Mouse (Mus musculus) MEL (cell line): ENCODE data around the gene Ski. TPM values are rescaled to one million over a fixed set of nuclear protein-coding genes. Genes with fewer than 3 reads are reported as not detected.

Experiments
- DNase-seq: peaks from one replicate; pipeline ENCODE4 v3.0.0; 2011; ENCODE audit warnings: low read depth, low spot score
- H3K27ac ChIP-seq: 2 replicates; pipeline ENCODE4 v1.5.1; 2012; ENCODE audit warnings: low read depth, mild to moderate bottlenecking, control low read depth, low read length, moderate library complexity; ENCODE audit not compliant: control insufficient read depth
- H3K27me3 ChIP-seq, 2 experiments: fragments of 150-350 bp in 1 of 2; sonication (generic) in 1 of 2; 2 replicates each; pipeline ENCODE4 v1.6.1; 2012; ENCODE audit warnings: low read length in 2 of 2, mild to moderate bottlenecking in 2 of 2, improper control_type of control experiment in 1 of 2, moderate library complexity in 1 of 2; ENCODE audit not compliant: insufficient read depth in 2 of 2, control insufficient read depth in 1 of 2
- H3K36me3 ChIP-seq, 2 experiments: 2 replicates each; pipeline ENCODE4 v1.6.1; 2012 to 2014; ENCODE audit warnings: low read length in 2 of 2, improper control_type of control experiment in 1 of 2, inconsistent platforms in 1 of 2, mild to moderate bottlenecking in 1 of 2; ENCODE audit not compliant: insufficient read depth in 2 of 2, control insufficient read depth in 1 of 2
- H3K4me1 ChIP-seq, 2 experiments: fragments of 150-350 bp in 1 of 2; sonication (generic) in 1 of 2; 2 replicates each; pipeline ENCODE4 v1.6.1; 2012; ENCODE audit warnings: low read length in 2 of 2, improper control_type of control experiment in 1 of 2, mild to moderate bottlenecking in 1 of 2; ENCODE audit not compliant: insufficient read depth in 2 of 2, control insufficient read depth in 1 of 2
- H3K4me3 ChIP-seq, 2 experiments: fragments of 150-350 bp in 1 of 2; sonication (generic) in 1 of 2; 2 replicates each; pipeline ENCODE4 v1.5.1; 2012; ENCODE audit warnings: low read depth in 2 of 2, low read length in 2 of 2, mild to moderate bottlenecking in 2 of 2, moderate library complexity in 2 of 2, control low read depth in 1 of 2, improper control_type of control experiment in 1 of 2; ENCODE audit not compliant: control insufficient read depth in 1 of 2, insufficient read depth in 1 of 2
- H3K79me2 ChIP-seq: 2 replicates; pipeline ENCODE4 v1.6.1; 2012; ENCODE audit warnings: mild to moderate bottlenecking, low read length, moderate library complexity; ENCODE audit not compliant: control insufficient read depth, poor library complexity, insufficient read depth
- H3K9ac ChIP-seq: 2 replicates; pipeline ENCODE4 v1.6.1; 2012; ENCODE audit warnings: low read depth, mild to moderate bottlenecking, control low read depth, low read length, moderate library complexity; ENCODE audit not compliant: control insufficient read depth, poor library complexity, severe bottlenecking
- H3K9me3 ChIP-seq: fragments of 150-350 bp; sonication (generic); replicated peaks from 2 replicates; pipeline ENCODE4 v1.6.1; 2012; ENCODE audit warnings: mild to moderate bottlenecking, low read length, improper control_type of control experiment, moderate library complexity; ENCODE audit not compliant: insufficient read depth
- BHLHE40 ChIP-seq: IDR thresholded peaks from 2 replicates; pipeline ENCODE4 v1.6.1; 2012; ENCODE audit warnings: low read depth, mild to moderate bottlenecking, inconsistent platforms, low read length, improper control_type of control experiment, borderline replicate concordance
- CHD1 ChIP-seq: IDR thresholded peaks from 2 replicates; pipeline ENCODE4 v1.6.1; 2012; ENCODE audit warnings: low read depth, mild to moderate bottlenecking, inconsistent platforms, low read length, improper control_type of control experiment
- CHD2 ChIP-seq: IDR thresholded peaks from 2 replicates; pipeline ENCODE4 v1.6.1; 2011; ENCODE audit warnings: low read length, improper control_type of control experiment
- CTCF ChIP-seq, 3 experiments: IDR thresholded peaks in 2 of 3; conservative IDR thresholded peaks in 1 of 3; 2 replicates each; pipeline ENCODE4 v1.5.1; 2011 to 2012; ENCODE audit warnings: low read length in 3 of 3, low read depth in 2 of 3, mild to moderate bottlenecking in 2 of 3, improper control_type of control experiment in 1 of 3, inconsistent platforms in 1 of 3, mixed read lengths in 1 of 3, moderate library complexity in 1 of 3; ENCODE audit not compliant: control insufficient read depth in 1 of 3, insufficient read depth in 1 of 3, poor library complexity in 1 of 3, severe bottlenecking in 1 of 3
- E2F4 ChIP-seq: IDR thresholded peaks from 2 replicates; pipeline ENCODE4 v1.6.1; 2011; ENCODE audit warnings: low read depth, low read length, improper control_type of control experiment, borderline replicate concordance
- ELF1 ChIP-seq: IDR thresholded peaks from 2 replicates; pipeline ENCODE4 v1.6.1; 2014; ENCODE audit warnings: low read depth, mild to moderate bottlenecking, inconsistent platforms, low read length, improper control_type of control experiment, moderate library complexity
- EP300 ChIP-seq, 2 experiments: IDR thresholded peaks; 2 replicates each; pipeline ENCODE4 v1.6.1; 2011; ENCODE audit warnings: improper control_type of control experiment in 2 of 2, low read length in 2 of 2, low read depth in 1 of 2, mild to moderate bottlenecking in 1 of 2
- ETS1 ChIP-seq: IDR thresholded peaks from 2 replicates; pipeline ENCODE4 v1.6.1; 2012; ENCODE audit warnings: low read depth, mild to moderate bottlenecking, inconsistent platforms, low read length, improper control_type of control experiment, moderate library complexity
- GABPA ChIP-seq: IDR thresholded peaks from 2 replicates; pipeline ENCODE4 v1.6.1; 2012; ENCODE audit warnings: low read depth, mild to moderate bottlenecking, inconsistent platforms, low read length, improper control_type of control experiment, moderate library complexity
- GATA1 ChIP-seq: IDR thresholded peaks from 2 replicates; pipeline ENCODE4 v1.6.1; 2011; ENCODE audit warnings: low read depth, low read length, improper control_type of control experiment
- HCFC1 ChIP-seq: IDR thresholded peaks from 2 replicates; pipeline ENCODE4 v1.6.1; 2012; ENCODE audit warnings: low read depth, mild to moderate bottlenecking, inconsistent platforms, low read length, improper control_type of control experiment, moderate library complexity
- JUND ChIP-seq: IDR thresholded peaks from 2 replicates; pipeline ENCODE4 v1.6.1; 2011; ENCODE audit warnings: low read depth, mild to moderate bottlenecking, improper control_type of control experiment, low read length
- KAT2A ChIP-seq: conservative IDR thresholded peaks from 2 replicates; pipeline ENCODE4 v1.6.1; 2012; ENCODE audit warnings: low read depth, low read length, improper control_type of control experiment, inconsistent platforms
- MAFK ChIP-seq: IDR thresholded peaks from 2 replicates; pipeline ENCODE4 v1.6.1; 2011; ENCODE audit warnings: low read depth, mild to moderate bottlenecking, low read length, improper control_type of control experiment, borderline replicate concordance
- MAX ChIP-seq: IDR thresholded peaks from 2 replicates; pipeline ENCODE4 v1.6.1; 2011; ENCODE audit warnings: low read length, improper control_type of control experiment
- MAZ ChIP-seq: IDR thresholded peaks from 2 replicates; pipeline ENCODE4 v1.6.1; 2012; ENCODE audit warnings: low read depth, mild to moderate bottlenecking, inconsistent platforms, low read length, improper control_type of control experiment
- MEF2A ChIP-seq: IDR thresholded peaks from 2 replicates; pipeline ENCODE4 v1.6.1; 2014; ENCODE audit warnings: low read depth, mild to moderate bottlenecking, inconsistent platforms, low read length, improper control_type of control experiment; ENCODE audit not compliant: poor library complexity, insufficient replicate concordance, severe bottlenecking; ENCODE audit errors: extremely low read depth
- MXI1 ChIP-seq: IDR thresholded peaks from 2 replicates; pipeline ENCODE4 v1.6.1; 2011; ENCODE audit warnings: mild to moderate bottlenecking, low read depth, low read length, improper control_type of control experiment
- MYB ChIP-seq: IDR thresholded peaks from 2 replicates; pipeline ENCODE4 v1.6.1; 2011; ENCODE audit warnings: mild to moderate bottlenecking, low read depth, low read length, improper control_type of control experiment
- MYC ChIP-seq: IDR thresholded peaks from 2 replicates; pipeline ENCODE4 v1.6.1; 2011; ENCODE audit warnings: low read depth, mild to moderate bottlenecking, low read length, improper control_type of control experiment, moderate library complexity
- NELFE ChIP-seq: IDR thresholded peaks from 2 replicates; pipeline ENCODE4 v1.6.1; 2011; ENCODE audit warnings: low read depth, low read length, improper control_type of control experiment
- NRF1 ChIP-seq: IDR thresholded peaks from 2 replicates; pipeline ENCODE4 v1.6.1; 2014; ENCODE audit warnings: low read depth, mild to moderate bottlenecking, inconsistent platforms, low read length, improper control_type of control experiment, moderate library complexity; ENCODE audit not compliant: poor library complexity, insufficient read depth, severe bottlenecking
- POLR2A ChIP-seq, 2 experiments: IDR thresholded peaks; 2 replicates each; pipeline ENCODE4 v1.6.1; 2011 to 2012; ENCODE audit warnings: low read length in 2 of 2, mild to moderate bottlenecking in 2 of 2, control low read depth in 1 of 2, improper control_type of control experiment in 1 of 2, low read depth in 1 of 2, moderate library complexity in 1 of 2; ENCODE audit not compliant: control insufficient read depth in 1 of 2, insufficient read depth in 1 of 2, poor library complexity in 1 of 2
- POLR2AphosphoS2 ChIP-seq: IDR thresholded peaks from 2 replicates; pipeline ENCODE4 v1.6.1; 2011; ENCODE audit warnings: low read length, improper control_type of control experiment
- POLR2AphosphoS5 ChIP-seq: IDR thresholded peaks from 2 replicates; pipeline ENCODE4 v1.6.1; 2012; ENCODE audit warnings: low read depth, borderline replicate concordance, mild to moderate bottlenecking, inconsistent platforms, low read length, moderate library complexity, mixed read lengths
- RAD21 ChIP-seq: IDR thresholded peaks from 2 replicates; pipeline ENCODE4 v1.6.1; 2011; ENCODE audit warnings: mild to moderate bottlenecking, low read depth, low read length, improper control_type of control experiment
- RCOR1 ChIP-seq: IDR thresholded peaks from 2 replicates; pipeline ENCODE4 v1.6.1; 2012; ENCODE audit warnings: low read depth, mild to moderate bottlenecking, inconsistent platforms, low read length, improper control_type of control experiment
- SIN3A ChIP-seq: IDR thresholded peaks from 2 replicates; pipeline ENCODE4 v1.6.1; 2012; ENCODE audit warnings: low read length, improper control_type of control experiment, inconsistent platforms
- SMC3 ChIP-seq: IDR thresholded peaks from 2 replicates; pipeline ENCODE4 v1.6.1; 2011; ENCODE audit warnings: low read depth, low read length, improper control_type of control experiment
- TAL1 ChIP-seq: IDR thresholded peaks from 2 replicates; pipeline ENCODE4 v1.6.1; 2012; ENCODE audit warnings: mild to moderate bottlenecking, inconsistent platforms, low read length, moderate library complexity, mixed read lengths
- TBP ChIP-seq: IDR thresholded peaks from 2 replicates; pipeline ENCODE4 v1.8.0; 2011; ENCODE audit warnings: low read depth, low read length, improper control_type of control experiment
- TCF12 ChIP-seq: IDR thresholded peaks from 2 replicates; pipeline ENCODE4 v1.6.1; 2014; ENCODE audit warnings: low read depth, mild to moderate bottlenecking, inconsistent platforms, low read length, improper control_type of control experiment, moderate library complexity
- UBTF ChIP-seq: IDR thresholded peaks from 2 replicates; pipeline ENCODE4 v1.6.1; 2012; ENCODE audit warnings: low read depth, mild to moderate bottlenecking, inconsistent platforms, low read length, improper control_type of control experiment, moderate library complexity, borderline replicate concordance; ENCODE audit not compliant: insufficient read depth
- USF1 ChIP-seq: IDR thresholded peaks from 2 replicates; pipeline ENCODE4 v1.6.1; 2014; ENCODE audit warnings: low read depth, mild to moderate bottlenecking, inconsistent platforms, low read length, improper control_type of control experiment, moderate library complexity
- USF2 ChIP-seq, 2 experiments: IDR thresholded peaks; 2 replicates each; pipeline ENCODE4 v1.6.1; 2011 to 2012; ENCODE audit warnings: improper control_type of control experiment in 2 of 2, low read length in 2 of 2, borderline replicate concordance in 1 of 2, inconsistent platforms in 1 of 2, low read depth in 1 of 2, mild to moderate bottlenecking in 1 of 2; ENCODE audit not compliant: insufficient read depth in 1 of 2
- ZKSCAN1 ChIP-seq: IDR thresholded peaks from 2 replicates; pipeline ENCODE4 v1.6.1; 2012; ENCODE audit warnings: low read depth, mild to moderate bottlenecking, inconsistent platforms, low read length, improper control_type of control experiment, moderate library complexity
- ZMIZ1 ChIP-seq: IDR thresholded peaks from 2 replicates; pipeline ENCODE4 v1.6.1; 2012; ENCODE audit warnings: low read depth, mild to moderate bottlenecking, inconsistent platforms, low read length, improper control_type of control experiment, moderate library complexity
- ZNF384 ChIP-seq: IDR thresholded peaks from 2 replicates; pipeline ENCODE4 v1.6.1; 2012; ENCODE audit warnings: low read depth, mild to moderate bottlenecking, inconsistent platforms, low read length, improper control_type of control experiment
- polyA plus RNA-seq, 2 experiments: library from polyadenylated mRNA; stranded (reverse) in 1 of 2; unstranded in 1 of 2; fragments of >175 nt in 1 of 2; fragments of >200 nt in 1 of 2; gene quantifications; 2 replicates each; pipeline versions ENCODE4 v1.2.1 to v1.2.4; 2012; ENCODE audit warnings: low replicate concordance in 2 of 2, low read depth in 1 of 2; ENCODE audit not compliant: insufficient read length in 2 of 2, insufficient read depth in 1 of 2, missing spikeins in 1 of 2
- total RNA-seq: library from RNA; depleted of rRNA; stranded (reverse); fragments of 300-350 nt; gene quantifications from 2 replicates; pipeline ENCODE4 v1.2.3, GENCODE M21; 2012

Ski gene
- total and polyA plus RNA-seq, 3 experiments, result 6.9 to 16.1 TPM; not detected in 1

- Histone ChIP-seq H3K27ac (no peak overlapping the region), H3K9me3 (no peaks in the 10 kb centered on the region), H3K4me1 (peaks cover 27 to 59% of the 10 kb centered on the region in 2 experiments), H3K9ac (no peak overlapping the region), H3K36me3 (peaks cover 0 to 35% of the 10 kb centered on the region in 2 experiments; a peak in 2 of 4 replicates), H3K79me2 (no peaks in the 10 kb centered on the region), H3K4me3 (no peak overlapping the region), H3K27me3 (no peaks in the 10 kb centered on the region)
- peak; percentile 61 for DNase-seq
- TF ChIP-seq MEF2A (no peak), RAD21 (no peak), E2F4 (no peak), SMC3 (no peak), TBP (no peak), POLR2AphosphoS2 (no peak), EP300 (IDR thresholded peaks at IDR 0.05; ENCODE audit: low read depth in 1 of 2, low read length in 2 of 2) (no peak), BHLHE40 (no peak), ETS1 (peak; percentile 90), MXI1 (no peak), USF2 (IDR thresholded peaks at IDR 0.05; ENCODE audit: borderline replicate concordance in 1 of 2, insufficient read depth in 1 of 2, low read depth in 1 of 2, low read length in 2 of 2) (no peak), MYC (no peak), ELF1 (no peak), TAL1 (no peak), UBTF (no peak), POLR2A (IDR thresholded peaks at IDR 0.05; ENCODE audit: control insufficient read depth in 1 of 2, insufficient read depth in 1 of 2, low read depth in 1 of 2, low read length in 2 of 2, poor library complexity in 1 of 2) (no peak), MAZ (no peak), MAFK (0 out of 2 replicates have a peak, but pooled peaks have one; percentile 25), SIN3A (peak; percentile 50; the same call in 1 of the 2 replicates), ZMIZ1 (no peak), MAX (no peak), TCF12 (peak; percentile 74), POLR2AphosphoS5 (no peak), GATA1 (peak; percentile 75), ZKSCAN1 (no peak), USF1 (no peak), MYB (no peak), RCOR1 (peak; percentile 49; the same call in 1 of the 2 replicates), CHD1 (no peak), ZNF384 (no peak), CTCF (IDR thresholded peaks at IDR 0.05 in 2 of 3, conservative IDR thresholded peaks at IDR 0.05 in 1 of 3; ENCODE audit: control insufficient read depth in 1 of 3, insufficient read depth in 1 of 3, low read depth in 2 of 3, low read length in 3 of 3, poor library complexity in 1 of 3, severe bottlenecking in 1 of 3) (no peak), NRF1 (no peak), HCFC1 (no peak), NELFE (no peak), CHD2 (no peak), KAT2A (no peak), GABPA (no peak), JUND (no peak)
Measured at GRCm38 (mm10) chr4:155120583-155120982, 101.8 kb downstream of the Ski start.
